Mouse (Mus musculus): ENCODE measurements around the gene Islr.

DNA sequence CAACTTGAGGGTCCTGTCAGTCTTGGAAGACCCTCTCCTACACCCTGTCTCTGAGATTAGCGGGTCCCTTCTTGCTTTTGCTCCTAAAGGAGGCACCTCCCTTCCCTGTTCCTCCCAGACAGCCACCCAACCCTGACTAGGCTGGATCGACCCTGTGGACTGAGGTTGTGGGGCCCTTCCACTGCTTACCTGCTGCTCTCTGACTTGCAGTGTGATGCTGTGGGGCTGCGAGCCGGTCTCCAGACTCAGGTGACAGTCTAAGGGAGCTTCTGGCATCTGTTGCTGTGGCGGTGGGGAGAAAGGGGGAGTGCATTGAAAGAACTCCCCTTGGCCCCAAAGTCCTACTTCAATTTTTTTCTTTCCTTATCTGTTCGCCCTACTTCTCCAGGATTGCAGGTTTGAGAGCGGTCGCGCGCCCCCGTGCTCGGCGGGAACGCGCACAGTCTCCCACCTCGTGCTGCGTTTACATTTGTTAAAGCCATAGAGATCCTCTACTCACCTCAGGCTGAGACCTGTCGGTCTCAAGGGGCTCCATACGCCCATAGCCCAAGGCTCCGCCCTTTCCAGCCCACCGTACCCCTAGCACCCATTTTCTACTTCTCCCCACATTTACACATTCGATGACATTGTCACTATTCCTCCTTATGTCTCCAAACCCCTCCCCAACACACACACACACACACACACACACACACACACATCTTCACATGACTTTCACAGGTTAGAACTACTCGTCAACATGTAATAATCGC, 2.8 kb downstream of the Islr start:
- no peak for TF ChIP-seq POLR2A (IDR thresholded peaks at IDR 0.05; ENCODE audit: extremely low read depth, insufficient read depth, low read length)
- no peak for TF ChIP-seq CTCF (IDR thresholded peaks at IDR 0.05; ENCODE audit: low read depth, low read length)

Measured in liver, adult 2 months (tissue).